Mouse (Mus musculus) forebrain, embryonic 16.5 days (tissue): ENCODE measurements at regions not wholly inside any gene's neighbourhood (a gene's known extent, or its start where the extent isn't known, plus 50 kb on each side); places are given as distances from the start of the nearest gene placed in this dataset.

Experiments
- ATAC-seq: fragments of 200-750 bp; cut with Nextera tagmentation; 2 replicates; pipeline ENCODE4 v1.8.0; 2017; ENCODE audit warnings: mild to moderate bottlenecking, moderate library complexity
- H3K27ac ChIP-seq: fragments of 300-500 bp; sonication (generic); 2 replicates; pipeline ENCODE4 v1.5.1; 2014; ENCODE audit warnings: low read length, control low read depth
- H3K27me3 ChIP-seq: fragments of 300-500 bp; sonication (generic); replicated peaks from 2 replicates; pipeline ENCODE4 v1.6.1; 2014; ENCODE audit warnings: low read length; ENCODE audit not compliant: control insufficient read depth, insufficient read depth
- H3K36me3 ChIP-seq: fragments of 300-500 bp; sonication (generic); 2 replicates; pipeline ENCODE4 v1.6.1; 2014; ENCODE audit not compliant: control insufficient read depth, insufficient read depth
- H3K4me1 ChIP-seq: fragments of 300-500 bp; sonication (generic); replicated peaks from 2 replicates; pipeline ENCODE4 v1.6.1; 2014; ENCODE audit warnings: low read length; ENCODE audit not compliant: control insufficient read depth, insufficient read depth
- H3K4me2 ChIP-seq: fragments of 300-500 bp; sonication (generic); 2 replicates; pipeline ENCODE4 v1.6.1; 2014; ENCODE audit warnings: mild to moderate bottlenecking, low read length, control low read depth
- H3K4me3 ChIP-seq: fragments of 300-500 bp; sonication (generic); replicated peaks from 2 replicates; pipeline ENCODE4 v1.5.1; 2014; ENCODE audit warnings: mild to moderate bottlenecking, low read length, control low read depth
- H3K9ac ChIP-seq: fragments of 300-500 bp; sonication (generic); replicated peaks from 2 replicates; pipeline ENCODE4 v1.6.1; 2014; ENCODE audit warnings: low read depth, low read length, control low read depth
- H3K9me3 ChIP-seq: fragments of 300-500 bp; sonication (generic); 2 replicates; pipeline ENCODE4 v1.6.1; 2016; ENCODE audit warnings: low read length; ENCODE audit not compliant: control insufficient read depth
- WGBS: fragments of 180-500 bp; shearing (Covaris S2); extraction: QIAGEN DNeasy Blood & Tissue Kit; methylation state at CpG from one replicate; pipeline ENCODE4 v1.1.7; 2014; 5-methylcytosine and 5-hydroxymethylcytosine counted together

GRCm38 (mm10) chr8:102332511-102332910 is 452.9 kb downstream of the Cdh11 start:
- H3K4me1 ChIP-seq = no peaks in the 10 kb centered on the region
- H3K27me3 ChIP-seq = no peaks in the 10 kb centered on the region
- H3K9me3 ChIP-seq = no peaks in the 10 kb centered on the region
- H3K9ac ChIP-seq = no peak overlapping the region
- H3K36me3 ChIP-seq = no peaks in the 10 kb centered on the region
- no peak overlapping the region for H3K4me3 ChIP-seq
- no peak for ATAC-seq
- no peak overlapping the region for H3K27ac ChIP-seq
- WGBS = 49% methylated on average over 5 of the region's 5 CpGs
- H3K4me2 ChIP-seq = no peak overlapping the region

GRCm38 (mm10) chr8:102331151-102331550 is 454.3 kb downstream of the Cdh11 start:
- Histone ChIP-seq H3K9me3 (no peaks in the 10 kb centered on the region), H3K4me2 (no peak overlapping the region), H3K4me3 (no peak overlapping the region), H3K27me3 (no peaks in the 10 kb centered on the region), H3K9ac (no peak overlapping the region), H3K4me1 (no peaks in the 10 kb centered on the region), H3K27ac (no peak overlapping the region), H3K36me3 (no peaks in the 10 kb centered on the region)
- WGBS = 40% methylated on average over 4 of the region's 4 CpGs
- no peak for ATAC-seq

DNA sequence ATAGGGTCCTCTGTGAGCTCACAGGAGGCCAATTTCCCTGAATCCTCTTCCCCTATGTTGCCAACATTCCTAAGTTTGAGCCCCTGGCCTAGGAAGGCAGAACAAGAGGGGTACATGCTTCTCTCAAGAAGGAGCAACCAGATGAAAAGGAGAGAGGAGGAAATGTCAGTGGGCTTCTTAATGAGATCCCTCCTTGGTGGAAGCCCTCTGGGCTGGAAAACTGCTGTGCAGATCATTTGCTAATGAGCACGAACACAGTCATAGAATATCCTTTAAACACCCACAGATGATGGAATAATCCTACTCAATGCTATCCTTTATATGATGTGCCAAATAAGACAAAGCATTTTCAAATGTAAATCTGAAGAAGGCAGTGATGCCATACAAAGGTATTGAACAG is 455.5 kb downstream of the Cdh11 start:
- no peaks in the 10 kb centered on the region for H3K9me3 ChIP-seq
- ATAC-seq = no peak
- 13% methylated on average over 1 of the region's 1 CpGs for WGBS

More for the DNA sequence above, 455.5 kb downstream of the Cdh11 start:
- Histone ChIP-seq H3K4me1 (no peaks in the 10 kb centered on the region), H3K4me2 (no peak overlapping the region), H3K4me3 (no peak overlapping the region), H3K27ac (no peak overlapping the region), H3K27me3 (no peaks in the 10 kb centered on the region), H3K9ac (no peak overlapping the region), H3K36me3 (no peaks in the 10 kb centered on the region)
